Mouse (Mus musculus) midbrain, embryonic 13.5 days (tissue): Measurements from ENCODE around the gene Tbc1d20. TPM values are rescaled to one million over a fixed set of nuclear protein-coding genes. Genes with fewer than 3 reads are reported as not detected.
"Not testable (repeated sequence)": the region's sequence is repeated elsewhere in the genome, so short reads cannot be mapped to it uniquely, and the experiment has no call there.

ENCODE experiments used
- ATAC-seq: fragments of 200-750 bp; cut with Nextera tagmentation; 2 replicates; pipeline ENCODE4 v1.8.0; 2017; ENCODE audit warnings: mild to moderate bottlenecking, moderate TSS enrichment, moderate library complexity
- H3K27ac ChIP-seq: fragments of 300-500 bp; sonication (generic); 2 replicates; pipeline ENCODE4 v1.5.1; 2015; ENCODE audit warnings: inconsistent platforms, mild to moderate bottlenecking, moderate library complexity
- H3K27me3 ChIP-seq: fragments of 300-500 bp; sonication (generic); 2 replicates; pipeline ENCODE4 v1.6.1; 2015; ENCODE audit warnings: mild to moderate bottlenecking, inconsistent platforms
- H3K36me3 ChIP-seq: fragments of 300-500 bp; sonication (generic); 2 replicates; pipeline ENCODE4 v1.6.1; 2015; ENCODE audit warnings: mild to moderate bottlenecking, inconsistent platforms
- H3K4me1 ChIP-seq: fragments of 300-500 bp; sonication (generic); replicated peaks from 2 replicates; pipeline ENCODE4 v1.6.1; 2015; ENCODE audit warnings: inconsistent platforms
- H3K4me2 ChIP-seq: fragments of 300-500 bp; sonication (generic); replicated peaks from 2 replicates; pipeline ENCODE4 v1.6.1; 2015; ENCODE audit warnings: moderate library complexity, mild to moderate bottlenecking, inconsistent platforms
- H3K4me3 ChIP-seq: fragments of 300-500 bp; sonication (generic); replicated peaks from 2 replicates; pipeline ENCODE4 v1.5.1; 2015; ENCODE audit warnings: mild to moderate bottlenecking, inconsistent platforms
- H3K9ac ChIP-seq: fragments of 300-500 bp; sonication (generic); replicated peaks from 2 replicates; pipeline ENCODE4 v1.6.1; 2015; ENCODE audit warnings: mild to moderate bottlenecking, inconsistent platforms
- H3K9me3 ChIP-seq: fragments of 300-500 bp; sonication (generic); 2 replicates; pipeline ENCODE4 v1.6.1; 2016; ENCODE audit warnings: mild to moderate bottlenecking, inconsistent platforms
- WGBS: fragments of 180-500 bp; shearing (Covaris S2); methylation state at CpG from one replicate; pipeline ENCODE4 v1.1.7; 2015; 5-methylcytosine and 5-hydroxymethylcytosine counted together
- polyA plus RNA-seq: library from polyadenylated mRNA; unstranded; fragments of >200 nt; fragmentation: Nextera tagmentation; extraction: Ambion mirVana; gene quantifications from 2 replicates; pipeline ENCODE4 v1.2.1, GENCODE M21; 2015

The Tbc1d20 gene
- polyA plus RNA-seq, 1 experiment from 2014 or later: 36.2 TPM

GRCm38 (mm10) chr2:152344361-152344760 lies 50.7 kb downstream of the Tbc1d20 start:
- Histone ChIP-seq H3K4me3 (peak overlapping the region; percentile 55), H3K9me3 (no peaks in the 10 kb centered on the region), H3K36me3 (no peaks in the 10 kb centered on the region), H3K9ac (peak overlapping the region; percentile 68), H3K27me3 (peaks cover 12% of the 10 kb centered on the region), H3K4me2 (peak overlapping the region; percentile 85), H3K4me1 (peaks cover 17% of the 10 kb centered on the region), H3K27ac (no peak overlapping the region)
- 11% methylated on average over 10 of the region's 10 CpGs for WGBS
- ATAC-seq: 0 out of 2 replicates have a peak, but pooled peaks have one; percentile 2

- Histone ChIP-seq H3K4me1 (peaks cover 17% of the 10 kb centered on the region), H3K9me3 (no peaks in the 10 kb centered on the region), H3K4me2 (no peak overlapping the region), H3K9ac (no peak overlapping the region), H3K36me3 (no peaks in the 10 kb centered on the region), H3K4me3 (peak overlapping the region; percentile 55; the same call in 1 of the 2 replicates), H3K27me3 (peaks cover 12% of the 10 kb centered on the region), H3K27ac (no peak overlapping the region)
- WGBS: 62% methylated on average over 5 of the region's 5 CpGs
- no peak for ATAC-seq
These were observed 51.3 kb downstream of the Tbc1d20 start for GRCm38 (mm10) chr2:152344909-152345308.

GRCm38 (mm10) chr2:152345393-152345792 lies 51.8 kb downstream of the Tbc1d20 start:
- Histone ChIP-seq H3K27me3 (peaks cover 12% of the 10 kb centered on the region), H3K4me1 (peaks cover 17% of the 10 kb centered on the region), H3K9me3 (no peaks in the 10 kb centered on the region), H3K27ac (no peak overlapping the region), H3K9ac (no peak overlapping the region), H3K4me3 (no peak overlapping the region), H3K4me2 (no peak overlapping the region), H3K36me3 (no peaks in the 10 kb centered on the region)
- WGBS: 69% methylated on average over 6 of the region's 6 CpGs
- no peak for ATAC-seq

- H3K4me1 ChIP-seq: peaks cover 17% of the 10 kb centered on the region
- ATAC-seq: no peak
- no peak overlapping the region for H3K9ac ChIP-seq
- no peaks in the 10 kb centered on the region for H3K36me3 ChIP-seq
- no peaks in the 10 kb centered on the region for H3K9me3 ChIP-seq
- H3K4me2 ChIP-seq: no peak overlapping the region
- WGBS: 36% methylated on average over 9 of the region's 9 CpGs
- H3K27ac ChIP-seq: no peak overlapping the region
- peaks cover 12% of the 10 kb centered on the region for H3K27me3 ChIP-seq
- H3K4me3 ChIP-seq: no peak overlapping the region
These were observed 53.3 kb downstream of the Tbc1d20 start for GRCm38 (mm10) chr2:152346776-152347465.

- H3K9ac ChIP-seq: no peak overlapping the region
- H3K9me3 ChIP-seq: no peaks in the 10 kb centered on the region
- no peak overlapping the region for H3K4me2 ChIP-seq
- ATAC-seq: no peak
- H3K27me3 ChIP-seq: peaks cover 12% of the 10 kb centered on the region
- WGBS: 81% methylated on average over 2 of the region's 2 CpGs
- peaks cover 17% of the 10 kb centered on the region for H3K4me1 ChIP-seq
- no peak overlapping the region for H3K27ac ChIP-seq
- no peaks in the 10 kb centered on the region for H3K36me3 ChIP-seq
- no peak overlapping the region for H3K4me3 ChIP-seq
These were observed 54.1 kb downstream of the Tbc1d20 start for GRCm38 (mm10) chr2:152347722-152348121.

- Histone ChIP-seq H3K4me3 (no peak overlapping the region), H3K9me3 (no peaks in the 10 kb centered on the region), H3K27ac (no peak overlapping the region), H3K27me3 (peaks cover 12% of the 10 kb centered on the region), H3K4me2 (no peak overlapping the region), H3K9ac (no peak overlapping the region), H3K4me1 (peaks cover 5% of the 10 kb centered on the region), H3K36me3 (no peaks in the 10 kb centered on the region)
- no peak for ATAC-seq
- 87% methylated on average over 6 of the region's 6 CpGs for WGBS
These were observed 55.6 kb downstream of the Tbc1d20 start for GRCm38 (mm10) chr2:152349205-152349604.

- no peak overlapping the region for H3K9ac ChIP-seq
- peaks cover 6% of the 10 kb centered on the region; the same call in 1 of the 2 replicates for H3K27me3 ChIP-seq
- H3K4me3 ChIP-seq: no peak overlapping the region
- no peak for ATAC-seq
- WGBS: 91% methylated on average over 8 of the region's 8 CpGs
- no peak overlapping the region for H3K4me2 ChIP-seq
- no peak overlapping the region for H3K27ac ChIP-seq
- no peaks in the 10 kb centered on the region for H3K4me1 ChIP-seq
- no peaks in the 10 kb centered on the region for H3K36me3 ChIP-seq
- H3K9me3 ChIP-seq: no peaks in the 10 kb centered on the region
These were observed 56.4 kb downstream of the Tbc1d20 start for GRCm38 (mm10) chr2:152349842-152350540.

GRCm38 (mm10) chr2:152357254-152357653 lies 63.6 kb downstream of the Tbc1d20 start:
- ATAC-seq: no peak
- Histone ChIP-seq H3K4me1 (no peaks in the 10 kb centered on the region), H3K4me2 (no peak overlapping the region), H3K36me3 (no peaks in the 10 kb centered on the region), H3K27ac (no peak overlapping the region), H3K27me3 (no peaks in the 10 kb centered on the region), H3K9ac (no peak overlapping the region), H3K4me3 (no peak overlapping the region), H3K9me3 (no peaks in the 10 kb centered on the region)
- 90% methylated on average over 3 of the region's 3 CpGs for WGBS

GRCm38 (mm10) chr2:152358977-152359376 lies 65.3 kb downstream of the Tbc1d20 start:
- H3K4me2 ChIP-seq, H3K27me3 ChIP-seq, H3K9me3 ChIP-seq, H3K27ac ChIP-seq, H3K4me1 ChIP-seq, H3K36me3 ChIP-seq, ATAC-seq, H3K4me3 ChIP-seq, H3K9ac ChIP-seq: not testable (repeated sequence)
- WGBS: 70% methylated on average over 5 of the region's 5 CpGs

GRCm38 (mm10) chr2:152359616-152360015 lies 66.0 kb downstream of the Tbc1d20 start:
- H3K36me3 ChIP-seq: no peaks in the 10 kb centered on the region
- H3K27me3 ChIP-seq: no peaks in the 10 kb centered on the region
- no peak overlapping the region for H3K4me3 ChIP-seq
- no peaks in the 10 kb centered on the region for H3K9me3 ChIP-seq
- 83% methylated on average over 5 of the region's 5 CpGs for WGBS
- no peak for ATAC-seq
- H3K4me2 ChIP-seq: no peak overlapping the region
- no peak overlapping the region for H3K9ac ChIP-seq
- no peak overlapping the region for H3K27ac ChIP-seq
- 0 out of 2 replicates have a peak, but pooled peaks cover 6% of the 10 kb centered on the region for H3K4me1 ChIP-seq

GRCm38 (mm10) chr2:152360271-152360775 lies 66.7 kb downstream of the Tbc1d20 start:
- WGBS: 62% methylated on average over 7 of the region's 7 CpGs
- Histone ChIP-seq H3K4me1 (0 out of 2 replicates have a peak, but pooled peaks cover 6% of the 10 kb centered on the region), H3K9me3 (no peaks in the 10 kb centered on the region), H3K27me3 (no peaks in the 10 kb centered on the region), H3K4me3 (no peak overlapping the region), H3K9ac (no peak overlapping the region), H3K27ac (no peak overlapping the region), H3K36me3 (no peaks in the 10 kb centered on the region), H3K4me2 (no peak overlapping the region)
- ATAC-seq: no peak

- no peaks in the 10 kb centered on the region for H3K36me3 ChIP-seq
- no peak overlapping the region for H3K9ac ChIP-seq
- 91% methylated on average over 8 of the region's 8 CpGs for WGBS
- no peaks in the 10 kb centered on the region for H3K27me3 ChIP-seq
- H3K4me2 ChIP-seq: no peak overlapping the region
- H3K27ac ChIP-seq: no peak overlapping the region
- no peaks in the 10 kb centered on the region for H3K9me3 ChIP-seq
- 0 out of 2 replicates have a peak, but pooled peaks cover 6% of the 10 kb centered on the region for H3K4me1 ChIP-seq
- no peak for ATAC-seq
- H3K4me3 ChIP-seq: no peak overlapping the region
These were observed 67.6 kb downstream of the Tbc1d20 start for GRCm38 (mm10) chr2:152361193-152361592.
